Mouse (Mus musculus) layer of hippocampus, postnatal 25 days (tissue): ENCODE data around the gene Hpdl. TPM values are rescaled to one million over a fixed set of nuclear protein-coding genes. Genes with fewer than 3 reads are reported as not detected.

Experiments
- DNase-seq, 2 experiments: peaks; one replicate each; pipeline ENCODE4 v3.0.0; 2022; ENCODE audit warnings: mixed read lengths in 2 of 2, low spot score in 1 of 2; ENCODE audit errors: extremely low spot score in 1 of 2
- total RNA-seq, 2 experiments: library from RNA; stranded (reverse); gene quantifications; 2 replicates each; pipeline ENCODE4 v1.2.3; 2021

Hpdl gene
- total RNA-seq, 2 experiments from 2014 or later: 4.8 to 5.0 TPM

DNA sequence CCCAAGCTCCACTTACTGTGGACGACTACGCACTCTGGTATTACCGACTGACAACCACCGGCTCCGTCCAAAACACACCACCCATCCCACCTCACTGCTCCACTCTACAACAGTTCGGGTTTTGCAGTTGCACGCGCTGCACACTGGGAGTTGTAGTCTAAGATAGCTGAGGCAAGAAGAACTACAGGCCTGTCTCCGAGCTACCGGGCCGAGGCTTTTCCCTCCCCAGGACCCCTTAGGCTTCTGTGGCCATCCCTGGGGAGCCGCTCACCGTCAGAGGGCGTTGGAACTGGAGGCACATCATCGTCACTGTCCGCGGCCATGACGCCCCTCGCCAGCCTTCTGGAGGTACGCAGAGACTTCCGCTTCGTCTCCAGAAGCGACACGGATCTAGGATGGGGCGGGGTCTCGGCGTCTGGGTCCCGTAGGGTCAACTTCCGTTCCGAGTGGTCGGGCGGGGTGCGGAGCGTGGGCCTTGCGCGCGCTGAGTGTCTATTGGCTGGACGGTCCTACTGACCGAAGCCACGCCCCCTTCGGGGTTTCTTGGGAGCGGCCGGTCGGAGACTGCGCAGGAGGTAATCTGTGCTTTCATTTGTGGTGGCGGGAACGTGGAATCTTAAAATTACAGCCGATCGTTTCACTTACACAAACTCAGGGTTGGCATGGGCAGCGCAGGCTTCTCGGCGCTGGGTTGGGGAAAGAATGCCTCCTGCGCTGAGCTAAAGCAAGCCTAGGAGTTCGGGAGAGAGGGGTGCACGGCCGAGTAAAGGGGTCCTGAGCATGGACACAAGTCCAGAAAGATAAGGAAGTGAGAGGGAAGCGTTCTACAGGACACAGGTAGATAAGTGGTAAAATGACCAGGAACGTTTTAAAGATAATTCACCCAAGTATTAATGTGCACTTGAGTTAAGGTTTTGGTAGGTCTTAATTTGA, 14.0 kb downstream of the Hpdl start, which contains the start of the genes Toe1 and Mutyh:
TSS of gene Toe1 (minus strand) at position 444 of the 933 bp plus-strand sequence.
TSS of gene Mutyh (plus strand) at position 527 of the 933 bp plus-strand sequence.
- peak; percentile 72 to 78 for DNase-seq

DNA sequence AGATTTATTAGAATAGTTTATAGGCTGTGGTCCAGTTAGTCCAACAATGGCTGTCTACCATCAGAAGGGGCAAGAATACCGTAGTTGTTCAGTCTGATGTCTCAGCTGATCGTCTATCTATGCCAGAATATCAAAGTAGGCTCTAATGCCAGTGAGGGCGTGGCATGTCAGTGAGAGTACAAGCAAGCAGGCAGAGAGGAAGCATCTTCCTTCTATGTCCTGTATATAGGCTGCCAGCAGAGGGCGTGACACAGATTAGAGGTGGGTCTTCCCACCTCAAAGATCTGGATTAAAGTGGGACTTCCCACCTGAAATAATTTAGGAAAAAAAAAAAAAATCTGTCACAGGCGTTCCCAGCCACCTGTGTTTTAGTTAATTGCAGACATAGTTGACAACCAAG, 21.6 kb downstream of the Hpdl start:
- DNase-seq: no peak

DNA sequence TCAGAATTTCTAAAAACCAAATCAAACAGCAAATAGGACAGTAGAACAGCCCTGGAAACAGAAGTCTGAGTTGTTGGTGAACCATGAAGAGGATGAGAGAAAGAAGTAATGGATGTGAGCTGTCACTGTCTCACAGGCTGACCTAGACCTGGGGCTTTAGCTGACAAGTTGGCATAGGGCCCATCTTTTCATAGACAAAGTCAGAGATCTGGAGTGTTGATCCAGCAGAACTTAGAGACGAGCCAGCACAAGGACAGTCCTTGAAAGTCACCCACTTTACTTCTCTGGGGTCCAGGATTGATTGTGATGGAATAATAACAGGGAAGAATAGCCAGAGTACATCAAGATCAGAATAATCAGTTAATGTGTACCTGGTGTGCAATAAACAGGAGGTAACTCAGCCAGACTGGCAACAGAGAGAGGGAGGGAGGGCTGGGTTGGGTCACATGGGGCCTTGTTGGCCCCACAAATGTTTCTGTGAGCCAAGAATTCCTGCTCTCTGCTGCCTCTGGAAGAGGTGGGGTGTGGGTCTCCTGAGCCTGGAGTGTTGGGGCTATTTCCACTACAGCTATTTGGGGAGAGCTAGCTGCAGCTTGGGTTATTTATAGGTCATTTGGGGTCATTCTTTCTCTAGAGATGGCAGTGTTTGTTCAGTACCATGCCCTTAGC, 24.9 kb downstream of the Hpdl start:
- no peak for DNase-seq

DNA sequence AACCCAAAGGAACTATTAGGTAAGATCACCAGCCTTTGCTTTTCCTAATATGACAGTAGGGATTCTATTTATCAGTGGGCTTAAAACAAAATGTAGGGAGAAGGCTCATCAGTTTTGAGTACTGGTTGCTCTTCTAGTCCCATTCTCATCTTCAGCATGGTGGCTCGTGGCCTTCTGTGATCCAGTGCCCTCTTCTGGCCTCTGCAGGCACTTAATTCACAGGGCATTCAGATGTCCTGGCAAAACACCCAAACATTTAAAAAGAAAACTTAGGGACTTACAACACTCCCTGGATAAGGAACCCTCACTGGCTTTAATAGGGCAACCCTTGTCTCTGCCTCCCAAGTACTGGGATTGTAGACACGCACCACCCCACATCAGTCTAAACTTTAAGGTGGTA, 27.2 kb downstream of the Hpdl start:
- no peak for DNase-seq

DNA sequence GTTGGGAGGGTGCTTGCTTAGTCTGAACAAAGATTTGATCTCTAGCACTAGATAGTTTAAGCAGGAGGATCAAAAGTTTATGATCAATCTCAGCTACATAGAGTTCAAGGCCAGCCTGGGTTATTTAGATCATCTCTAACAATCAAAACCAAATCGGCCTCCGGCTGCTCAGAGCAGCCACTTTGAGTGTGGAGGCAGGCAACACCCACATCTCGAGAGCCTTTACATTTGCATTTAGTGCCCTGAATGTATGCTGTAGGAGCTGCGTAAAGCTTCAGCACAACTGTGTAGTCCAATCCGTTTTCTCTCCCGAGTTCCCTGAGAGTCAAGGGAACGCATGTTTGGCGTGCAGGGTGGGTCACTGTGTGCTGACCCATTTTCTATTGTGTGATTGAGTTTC, 29.1 kb downstream of the Hpdl start:
- no peak for DNase-seq

DNA sequence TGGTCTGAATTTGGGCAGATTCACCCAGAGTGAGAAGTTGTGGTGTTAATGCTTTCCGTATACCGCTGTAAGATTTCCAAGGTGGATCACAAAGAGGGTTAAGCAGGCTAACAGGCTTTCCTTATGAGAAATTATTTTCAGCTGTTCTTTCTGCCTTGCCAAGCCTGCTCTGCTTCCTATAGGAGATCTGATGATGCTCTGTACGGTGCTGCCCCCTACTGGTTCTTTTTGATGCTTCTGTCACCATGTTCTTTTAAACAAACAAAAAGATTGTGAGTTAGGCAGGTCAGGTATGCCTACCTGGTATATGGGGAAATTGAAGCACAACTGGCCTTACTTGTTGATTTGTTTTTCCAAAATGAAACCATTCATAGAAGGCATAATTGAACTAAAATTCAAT, 32.6 kb downstream of the Hpdl start:
- DNase-seq: peak; percentile 50 to 85

DNA sequence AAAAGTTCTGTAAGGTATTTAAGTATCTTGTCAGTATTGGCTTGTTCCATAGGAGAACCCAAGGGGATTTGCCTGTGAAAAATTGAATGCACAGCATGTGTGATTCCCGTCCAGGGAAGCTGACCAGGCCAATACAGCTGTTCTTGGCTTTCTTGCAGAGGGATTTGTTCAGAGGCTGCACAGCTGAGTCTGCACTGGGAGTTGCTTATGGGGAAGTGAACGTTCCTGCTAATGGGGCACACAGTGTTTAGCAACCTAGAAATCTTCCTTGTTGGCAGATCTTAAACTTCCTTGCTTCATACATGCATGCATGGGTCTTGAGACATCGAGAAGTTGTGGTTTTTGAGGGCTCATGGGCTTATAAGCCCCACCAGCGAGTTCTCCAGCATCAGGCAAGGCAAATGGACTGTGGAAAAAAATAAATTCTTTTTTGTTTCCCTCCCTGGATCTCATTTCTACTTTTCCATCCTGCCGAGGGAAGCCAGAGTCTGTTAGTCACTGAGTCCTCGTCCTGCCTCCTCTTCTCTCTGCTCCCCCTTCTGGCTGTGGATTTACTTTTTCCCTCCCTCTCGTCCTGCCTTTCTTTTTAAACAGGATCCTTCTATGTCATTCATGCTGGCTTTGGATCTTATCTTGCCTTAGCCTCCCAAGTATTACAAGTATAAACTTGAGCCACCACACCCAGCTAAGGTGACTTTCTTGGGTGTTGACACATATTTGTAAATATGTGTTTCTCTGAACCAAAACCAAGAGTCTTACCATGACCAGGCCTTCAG, 33.3 kb downstream of the Hpdl start:
- no peak for DNase-seq

DNA sequence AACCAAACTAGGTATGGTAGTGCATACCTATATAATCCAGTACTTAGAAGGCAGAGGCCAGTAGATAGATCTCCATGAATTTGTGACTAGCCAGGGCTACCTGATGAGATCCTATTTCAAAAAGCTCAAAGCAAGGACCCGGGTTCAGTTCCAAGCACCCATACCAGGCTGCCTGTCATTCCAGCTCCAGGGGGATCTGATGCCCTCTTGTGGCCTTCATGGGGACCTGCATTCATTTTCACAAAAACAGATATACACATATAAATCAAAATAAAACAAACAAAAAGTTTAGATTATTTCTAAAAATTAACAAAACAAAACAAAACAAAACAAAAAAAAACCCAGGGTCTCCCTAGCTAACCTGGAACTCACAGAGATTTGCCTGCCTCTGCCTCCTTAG, 34.9 kb downstream of the Hpdl start:
- DNase-seq: no peak

DNA sequence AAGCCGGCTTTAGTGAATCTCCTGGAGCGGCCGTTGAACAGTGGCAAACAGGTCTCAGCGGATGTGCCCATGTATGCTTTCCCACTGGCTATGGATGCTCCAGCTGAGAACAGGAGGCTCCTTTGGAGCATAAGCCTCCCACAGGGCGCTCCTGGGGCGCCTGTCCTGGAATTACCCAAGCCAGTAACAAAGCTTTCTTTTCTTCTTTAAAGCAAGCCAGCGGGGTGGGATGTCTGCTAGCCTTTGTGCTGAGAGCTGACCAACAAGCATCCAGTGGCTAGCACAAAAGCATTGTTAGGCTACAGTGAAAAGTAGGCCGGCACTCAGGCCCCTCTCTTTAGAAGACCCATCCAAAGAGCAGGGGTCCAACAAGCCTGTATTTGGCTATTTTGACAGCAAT, 39.3 kb downstream of the Hpdl start:
- no peak for DNase-seq

DNA sequence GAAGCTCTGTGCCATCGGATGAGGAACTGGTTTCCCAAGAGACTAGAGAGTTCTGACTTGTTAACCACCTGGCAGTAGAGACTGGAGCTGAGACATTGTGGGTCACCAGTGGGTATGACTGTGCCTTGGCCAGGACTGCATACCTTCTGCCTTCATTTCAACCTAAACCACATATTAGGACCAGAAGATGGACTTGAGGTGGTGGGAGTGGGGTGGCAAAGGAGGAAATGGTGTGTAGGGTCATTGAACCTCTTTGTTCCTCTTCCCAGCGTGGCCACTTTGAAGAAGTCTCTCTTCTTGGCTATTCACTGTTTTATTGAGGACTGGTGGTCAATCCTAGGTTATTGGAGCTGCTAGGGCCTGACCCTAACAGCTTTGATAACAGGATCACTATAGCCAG, 40.1 kb downstream of the Hpdl start:
- DNase-seq: no peak

DNA sequence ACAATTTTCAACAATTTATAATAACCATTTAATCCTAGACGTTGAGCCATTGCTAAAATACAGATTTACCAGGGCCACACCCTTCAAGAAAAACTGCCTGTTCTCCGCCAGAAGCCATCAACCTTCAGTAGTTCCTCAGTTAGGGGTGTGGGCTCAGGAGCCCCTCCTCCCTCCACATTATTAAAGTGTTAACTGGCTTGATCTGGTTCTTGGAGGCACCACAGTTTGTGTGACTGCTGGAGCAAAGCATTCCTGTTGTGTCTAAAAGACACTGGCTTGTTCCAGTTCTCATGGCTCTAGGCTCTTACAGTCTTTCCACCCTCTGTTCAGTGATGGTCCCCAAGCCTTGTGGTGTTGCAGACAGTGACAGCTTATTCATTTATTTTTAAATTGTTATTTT, 41.0 kb downstream of the Hpdl start:
- no peak for DNase-seq

DNA sequence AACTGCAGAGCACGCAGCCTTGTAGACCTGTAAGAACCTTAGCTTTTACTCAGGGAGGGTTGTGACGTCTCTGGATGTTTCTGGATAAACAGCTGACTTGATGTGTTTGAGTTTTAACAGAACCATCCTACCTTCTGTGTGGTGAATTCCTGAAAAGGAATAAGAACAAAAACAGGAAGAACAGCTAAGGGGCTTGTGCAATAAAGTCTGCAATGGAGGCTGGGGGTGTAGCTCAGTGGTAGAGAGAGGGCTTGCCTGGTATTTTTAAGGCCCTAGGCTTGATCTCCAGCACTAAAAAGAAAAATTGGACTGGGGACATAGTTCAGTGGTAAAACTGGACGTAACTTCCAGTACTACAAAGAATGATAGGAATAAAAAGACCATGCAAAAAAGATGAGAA, 44.4 kb downstream of the Hpdl start:
- DNase-seq: no peak

DNA sequence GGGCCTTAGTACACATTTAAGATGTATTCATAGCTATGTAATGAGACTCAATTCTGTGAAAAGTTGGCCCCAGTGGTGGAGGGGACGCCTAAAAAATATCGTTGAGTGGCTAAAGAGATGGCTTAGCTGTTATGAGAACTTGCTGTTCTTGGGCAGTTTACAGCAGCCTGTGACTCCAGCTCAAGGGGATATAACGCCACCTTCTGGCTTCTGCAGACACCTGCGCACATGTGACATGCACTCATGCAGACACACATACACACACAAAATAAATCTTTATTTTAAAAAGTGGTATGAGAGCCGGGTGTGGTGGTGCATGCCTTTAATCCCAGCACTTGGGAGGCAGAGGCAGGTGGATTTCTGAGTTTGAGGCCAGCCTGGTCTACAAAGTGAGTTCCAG, 45.1 kb downstream of the Hpdl start:
- no peak for DNase-seq

Other genes starting within 250 kb of the Hpdl start
- gene Ccdc17, start 225.1 kb downstream of the Hpdl start, total RNA-seq: 1 to 10 TPM; 4.1 to 6.2 TPM
- 10 to 100 TPM; 26.7 to 39.4 TPM for gene Nasp, start 193.8 kb downstream of the Hpdl start, total RNA-seq
- gene Akr1a1, start 170.0 kb downstream of the Hpdl start, total RNA-seq: 100 to 1,000 TPM; 392 to 438 TPM
- gene Prdx1, start 136.2 kb downstream of the Hpdl start, total RNA-seq: 100 to 1,000 TPM; 162 to 182 TPM
- 10 to 100 TPM; 18.0 to 18.3 TPM for gene Mmachc, start 113.3 kb downstream of the Hpdl start, total RNA-seq
- gene Ccdc163, start 113.2 kb downstream of the Hpdl start, total RNA-seq: 1 to 10 TPM; 3.0 to 4.3 TPM
- 1 to 10 TPM; 4.5 TPM for gene Tesk2, start 100.8 kb downstream of the Hpdl start, total RNA-seq
- gene Toe1, start 14.1 kb downstream of the Hpdl start, total RNA-seq: 10 to 100 TPM; 12.0 to 13.1 TPM
- 1 to 10 TPM; 3.1 to 5.4 TPM for gene Mutyh, start 14.0 kb downstream of the Hpdl start, total RNA-seq
- gene Zswim5, start 55.7 kb upstream of the Hpdl start, total RNA-seq: 10 to 100 TPM; 17.1 to 17.9 TPM
- gene Urod, start 172.7 kb upstream of the Hpdl start, total RNA-seq: 10 to 100 TPM; 56.9 to 66.1 TPM
- 10 to 100 TPM; 41.5 to 49.4 TPM for gene Hectd3, start 173.6 kb upstream of the Hpdl start, total RNA-seq
- 10 to 100 TPM; 20.6 to 21.2 TPM for gene Eif2b3, start 197.7 kb upstream of the Hpdl start, total RNA-seq